Mouse (Mus musculus): ENCODE data around the gene Map3k3.

DNA sequence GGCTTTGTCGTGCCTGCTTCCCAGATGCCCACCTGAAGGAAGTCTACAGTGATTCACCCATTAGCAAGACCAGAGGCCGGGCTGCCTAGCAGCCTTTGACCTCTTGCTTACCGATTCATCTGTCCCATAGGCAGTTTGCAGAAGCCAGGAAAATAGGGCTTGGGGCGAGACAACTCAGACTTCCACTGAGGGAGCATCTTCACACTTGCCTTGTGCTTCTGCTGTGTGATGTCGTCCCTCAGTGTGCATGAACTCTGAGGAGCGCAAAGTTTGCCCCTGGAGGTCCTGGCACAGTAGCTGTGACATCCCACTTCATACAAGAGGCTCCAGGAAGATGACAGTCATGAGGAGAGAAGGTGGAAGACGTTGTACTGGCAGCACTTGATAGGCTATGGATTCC is 72.7 kb downstream of the Map3k3 start:
- TF ChIP-seq POLR2A (IDR thresholded peaks at IDR 0.05; ENCODE audit: extremely low read depth, insufficient read depth, low read length) (no peak), CTCF (IDR thresholded peaks at IDR 0.05; ENCODE audit: low read depth, low read length) (no peak)
